Mouse (Mus musculus): Measurements from ENCODE around the gene Nup93.

The Nup93 gene

DNA sequence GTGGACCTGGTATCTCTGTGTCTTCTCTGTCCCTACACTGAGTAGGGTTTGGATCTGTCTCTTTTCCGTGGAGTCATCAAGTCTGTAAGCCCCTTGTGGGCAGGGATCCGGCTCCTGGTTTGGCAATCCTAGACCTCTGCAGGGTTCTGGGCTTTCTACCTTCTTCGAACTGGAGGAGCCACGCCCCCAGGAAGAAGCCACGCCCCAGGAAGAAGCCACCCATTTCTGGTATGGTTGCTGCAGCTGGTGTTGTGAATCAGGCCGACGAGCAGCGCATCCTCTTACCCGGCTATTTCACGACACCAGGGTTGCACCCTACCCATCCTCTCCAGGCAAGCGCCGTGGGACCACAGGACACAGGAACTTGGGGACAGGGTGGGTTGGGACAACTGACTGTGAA is 109.7 kb downstream of the Nup93 start:
- DNase-seq, result no peak

- DNase-seq, result no peak
Measured at GRCm38 (mm10) chr8:94326016-94326415, 111.7 kb downstream of the Nup93 start.

GRCm38 (mm10) chr8:94328932-94329728 is 114.8 kb downstream of the Nup93 start, which contains the start of gene Slc12a3:
Slc12a3 (plus strand) TSS chr8:94329201.
- DNase-seq, result no peak

DNA sequence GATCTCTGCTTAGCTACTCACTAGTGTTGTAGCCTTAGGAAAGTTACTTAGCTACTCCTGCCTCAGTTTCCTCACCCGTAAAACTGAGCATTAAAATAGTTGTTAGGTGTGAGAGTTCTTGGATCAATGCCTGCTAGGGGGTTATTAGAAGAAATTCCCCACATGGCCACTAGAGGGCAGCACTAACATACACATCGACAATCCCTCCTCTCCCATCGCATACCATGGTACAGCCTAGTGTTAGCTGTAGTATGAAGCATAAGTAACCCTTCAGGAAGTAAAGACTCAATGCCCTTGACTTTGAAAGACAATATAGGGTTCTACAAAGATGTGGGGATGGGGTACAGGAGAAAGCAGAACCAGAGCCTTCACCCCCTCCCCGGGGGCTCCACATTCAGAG is 116.4 kb downstream of the Nup93 start:
- DNase-seq, result peak; percentile 41

GRCm38 (mm10) chr8:94333345-94333744 is 119.0 kb downstream of the Nup93 start:
- DNase-seq, result no peak

DNA sequence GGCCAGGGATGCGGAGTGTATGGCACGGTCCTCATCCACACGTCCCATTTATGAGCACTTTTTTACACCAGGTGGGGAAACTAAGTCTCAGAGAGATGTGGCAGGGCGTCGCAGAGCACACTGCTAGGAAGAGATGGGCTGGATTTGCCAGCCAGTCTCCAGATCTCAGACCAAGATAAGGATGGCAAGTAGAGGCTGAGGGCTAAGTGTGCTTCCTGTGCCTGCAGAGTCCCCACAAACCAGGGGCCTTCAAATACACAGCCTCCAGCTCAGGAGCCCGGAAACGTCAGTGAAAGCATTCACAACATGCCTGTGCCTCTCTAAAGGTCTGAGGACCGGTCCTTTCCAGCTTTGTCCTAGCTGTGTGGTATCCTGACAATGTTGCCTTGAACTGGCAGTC is 123.2 kb downstream of the Nup93 start:
- no peak for DNase-seq

DNA sequence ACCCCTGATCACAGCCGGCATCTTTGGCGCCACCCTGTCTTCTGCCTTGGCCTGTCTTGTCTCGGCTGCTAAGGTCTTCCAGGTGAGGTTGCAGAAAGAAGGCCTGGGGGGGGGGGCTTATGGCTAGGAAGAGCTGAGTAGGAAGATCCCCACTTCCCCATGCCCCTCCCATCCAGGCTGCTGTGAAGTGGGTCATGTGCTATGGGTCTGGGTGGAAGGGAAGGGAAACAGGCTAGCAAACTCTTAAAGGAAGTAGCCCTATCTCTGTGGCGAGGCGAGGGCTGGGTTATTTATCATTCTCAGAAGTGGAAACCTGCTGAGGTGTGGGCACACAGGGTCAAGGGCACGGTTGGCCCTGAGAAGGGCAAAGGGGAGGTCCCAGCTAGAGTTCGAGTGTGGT is 126.4 kb downstream of the Nup93 start:
- no peak for DNase-seq

DNA sequence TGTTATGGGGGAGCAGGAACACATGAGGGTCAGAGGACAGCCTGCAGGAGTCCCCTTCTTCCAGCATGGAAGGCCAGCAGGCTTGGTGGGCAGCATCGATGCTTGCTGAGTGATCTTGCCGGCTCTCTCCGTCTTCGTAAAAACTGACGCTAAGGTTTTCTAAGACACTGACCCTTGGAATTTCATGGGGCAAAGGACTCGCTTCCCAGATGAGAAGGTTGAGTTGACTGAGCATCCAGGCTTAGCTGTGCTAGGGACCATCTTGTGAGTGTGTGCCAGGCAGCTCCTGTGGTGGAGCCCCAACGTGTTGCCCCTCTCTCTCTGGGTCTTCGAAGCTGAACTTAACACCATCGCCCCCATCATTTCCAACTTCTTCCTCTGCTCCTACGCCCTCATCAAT is 128.3 kb downstream of the Nup93 start:
- no peak for DNase-seq

DNA sequence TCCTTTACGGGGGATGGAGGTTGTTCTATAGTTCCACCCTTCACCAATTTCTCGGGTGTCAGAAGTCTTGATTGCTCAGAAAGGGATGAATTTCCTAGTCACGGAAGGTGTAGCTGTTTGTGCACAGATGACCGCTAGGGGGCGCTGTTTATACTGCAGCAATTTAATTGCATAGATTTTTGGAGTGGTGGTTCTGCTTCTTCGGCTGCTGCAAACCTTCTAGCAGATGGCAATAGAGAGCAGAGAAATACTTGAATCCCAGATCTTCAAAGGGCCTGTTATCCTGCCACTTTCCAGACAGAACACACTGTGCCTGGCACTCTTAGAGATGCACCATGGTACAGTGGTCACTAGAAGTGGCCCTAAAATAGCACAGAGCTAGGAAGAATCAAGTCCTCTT is 128.9 kb downstream of the Nup93 start:
- peak; percentile 81 for DNase-seq

GRCm38 (mm10) chr8:94343778-94344320 is 129.5 kb downstream of the Nup93 start:
- DNase-seq, result no peak

- no peak for DNase-seq
Measured at GRCm38 (mm10) chr8:94345657-94346056, 131.3 kb downstream of the Nup93 start.

DNA sequence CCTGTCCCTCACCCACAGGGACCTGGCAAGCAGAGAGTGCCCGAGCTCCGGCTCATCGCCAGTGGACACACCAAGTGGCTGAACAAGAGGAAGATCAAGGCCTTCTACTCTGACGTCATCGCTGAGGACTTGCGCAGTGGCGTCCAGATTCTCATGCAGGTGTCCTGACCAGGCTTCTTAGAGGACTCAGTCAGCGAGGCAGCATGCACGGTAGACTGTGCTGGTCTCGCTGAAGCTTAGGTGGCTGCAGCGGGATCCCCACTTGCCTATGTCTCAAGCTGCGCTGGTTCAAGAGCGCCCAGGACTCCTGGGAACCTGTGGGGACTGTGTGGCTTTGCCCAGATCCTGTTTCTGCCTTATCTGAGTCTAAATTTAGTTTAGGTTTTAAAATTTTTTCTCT is 131.9 kb downstream of the Nup93 start:
- no peak for DNase-seq

- DNase-seq, result no peak
Measured at GRCm38 (mm10) chr8:94348425-94348824, 134.1 kb downstream of the Nup93 start.

DNA sequence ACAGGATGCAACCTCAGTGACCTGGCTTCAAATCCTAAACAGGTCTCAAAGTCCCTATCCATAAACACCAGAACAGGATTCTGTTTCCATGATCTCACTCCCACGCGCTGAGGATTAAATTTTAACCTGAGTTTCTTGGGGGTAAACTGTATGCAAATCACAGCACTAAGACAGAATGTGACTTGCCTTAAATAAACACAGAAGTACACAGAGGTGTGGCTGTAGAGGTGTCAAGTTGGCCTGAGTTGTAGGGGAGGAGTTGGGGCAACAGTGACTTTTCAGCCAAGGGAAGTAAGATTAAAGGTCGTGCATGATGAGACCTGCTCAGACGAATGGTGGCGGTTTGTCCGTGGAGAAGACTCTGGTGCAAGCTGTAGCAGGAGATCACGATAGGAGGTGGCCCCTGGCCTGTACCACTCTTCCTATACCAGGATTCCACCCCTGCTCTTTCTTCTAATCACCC is 139.7 kb downstream of the Nup93 start:
- no peak for DNase-seq

DNA sequence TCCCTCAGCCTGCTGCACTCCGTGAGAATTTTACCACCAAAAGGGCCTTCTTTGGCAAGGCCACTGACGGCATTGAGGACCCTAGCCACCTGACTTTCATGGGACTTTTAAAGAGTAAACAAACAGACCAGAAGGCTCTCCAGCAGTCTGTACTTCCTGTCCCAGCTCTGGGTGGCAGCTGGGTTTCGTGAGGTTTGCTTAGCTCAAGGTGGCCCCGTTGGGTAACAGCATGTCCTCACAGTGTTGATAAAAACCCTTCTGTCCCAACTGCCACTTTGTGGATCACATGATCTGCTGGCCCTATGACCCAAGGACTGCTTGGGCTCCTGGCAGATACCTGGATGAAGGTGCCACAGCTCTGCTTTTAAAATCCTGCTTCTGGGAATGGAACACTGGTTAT is 140.2 kb downstream of the Nup93 start:
- no peak for DNase-seq

- DNase-seq, result no peak
Measured at GRCm38 (mm10) chr8:94357220-94357619, 142.9 kb downstream of the Nup93 start.

DNA sequence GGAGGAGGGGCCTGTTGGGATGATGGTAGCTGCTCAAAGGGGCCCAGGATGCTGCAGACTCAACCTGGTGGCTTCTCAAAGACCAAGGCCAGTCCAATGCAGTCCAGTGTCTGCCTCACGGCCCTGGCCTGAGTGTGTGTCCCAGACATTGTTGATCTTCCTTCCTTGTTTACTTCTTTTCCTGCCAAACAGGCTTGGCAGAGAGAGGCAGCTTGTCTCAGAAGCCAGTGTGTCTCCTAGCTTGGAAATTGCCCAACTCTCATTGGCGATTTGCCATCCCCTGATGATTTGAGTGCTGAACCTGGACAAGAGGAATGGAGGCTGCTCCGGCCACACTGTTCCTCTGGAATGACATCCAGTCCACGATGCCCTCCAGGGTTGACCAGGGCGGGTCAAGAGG is 144.2 kb downstream of the Nup93 start:
- peak; percentile 36 for DNase-seq

DNA sequence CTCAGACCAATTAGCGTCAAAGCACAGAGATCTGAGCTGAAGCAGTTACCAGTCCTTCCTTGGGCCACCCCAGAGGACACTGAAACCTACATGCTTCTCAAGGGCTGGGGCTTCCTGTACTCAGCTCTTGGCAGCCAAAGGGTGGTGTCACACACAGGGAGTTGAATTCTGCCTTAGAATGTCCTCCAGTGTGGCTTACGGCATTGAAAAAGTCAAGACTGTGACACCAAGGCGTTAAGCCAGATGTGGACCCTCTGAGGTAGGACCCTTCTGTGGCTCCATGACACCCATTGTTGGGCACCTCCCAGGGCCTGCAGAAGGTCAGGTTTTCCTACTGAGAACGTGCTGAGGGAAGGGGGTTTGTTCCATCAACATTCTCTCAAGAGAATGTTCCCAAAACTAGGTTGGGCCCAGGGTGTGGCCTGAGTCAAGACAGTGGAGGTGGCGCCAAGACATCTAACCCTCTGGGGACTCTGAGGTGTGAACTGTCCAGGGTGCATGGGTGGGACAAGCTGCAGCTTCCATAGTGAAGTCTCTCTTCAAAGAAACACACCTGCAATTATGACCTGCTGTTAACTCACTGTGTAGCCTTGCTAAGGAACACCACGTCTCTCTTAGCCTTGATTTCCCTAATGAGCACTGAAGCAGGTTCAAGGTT is 147.5 kb downstream of the Nup93 start:
- no peak for DNase-seq

GRCm38 (mm10) chr8:94362607-94363239 is 148.4 kb downstream of the Nup93 start:
- DNase-seq, result no peak

DNA sequence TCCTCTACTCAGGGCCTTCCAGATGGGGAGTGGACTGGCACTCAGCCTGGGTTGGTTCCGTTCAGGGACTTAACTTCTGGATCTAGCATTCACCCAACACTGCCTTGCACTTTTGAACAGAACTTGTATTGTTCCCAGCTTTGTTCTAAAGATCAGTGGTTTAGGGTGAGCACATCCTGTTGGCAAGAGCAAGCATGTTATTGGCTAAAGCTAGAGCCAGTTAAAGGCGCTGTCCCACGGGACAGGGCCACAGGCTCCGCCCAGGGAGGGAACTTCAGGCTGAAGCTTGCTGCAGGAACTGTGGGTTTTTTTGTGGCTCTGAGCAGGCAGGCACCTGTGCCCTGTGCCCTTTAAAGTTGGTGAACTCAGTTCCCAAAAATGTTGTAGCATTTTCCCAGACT is 148.9 kb downstream of the Nup93 start:
- DNase-seq, result peak; percentile 70

- peak; percentile 47 for DNase-seq
Measured at GRCm38 (mm10) chr8:94363906-94364305, 149.5 kb downstream of the Nup93 start.

DNA sequence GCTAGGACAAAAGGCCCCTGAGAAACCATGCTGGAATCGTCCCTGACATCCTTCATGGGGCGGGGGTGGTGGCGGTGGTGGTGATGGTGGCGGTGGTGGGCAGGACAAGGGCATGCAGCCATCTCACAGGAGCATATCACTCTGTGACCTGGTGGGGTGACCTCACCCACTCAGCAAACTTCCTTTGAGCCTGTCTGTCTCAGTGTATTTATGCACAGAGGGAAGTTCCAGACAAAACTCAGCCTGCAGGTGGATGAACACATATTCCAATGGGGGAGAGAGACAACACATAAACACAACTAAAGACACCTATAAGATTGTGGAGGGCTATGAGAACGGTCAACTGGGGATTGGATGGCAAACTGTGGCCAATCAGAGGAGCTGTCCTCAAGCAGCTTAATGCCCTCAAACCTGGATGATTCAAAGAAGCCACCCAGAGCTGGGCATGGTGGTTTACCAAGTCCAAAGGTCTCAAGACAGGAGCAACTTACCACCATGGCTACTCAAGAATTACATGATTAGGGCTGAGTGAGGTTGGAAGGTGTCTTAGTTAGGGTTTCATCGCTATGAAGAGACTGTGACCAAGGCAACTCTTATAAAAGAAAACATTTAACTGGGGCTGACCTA is 150.4 kb downstream of the Nup93 start:
- no peak for DNase-seq

DNA sequence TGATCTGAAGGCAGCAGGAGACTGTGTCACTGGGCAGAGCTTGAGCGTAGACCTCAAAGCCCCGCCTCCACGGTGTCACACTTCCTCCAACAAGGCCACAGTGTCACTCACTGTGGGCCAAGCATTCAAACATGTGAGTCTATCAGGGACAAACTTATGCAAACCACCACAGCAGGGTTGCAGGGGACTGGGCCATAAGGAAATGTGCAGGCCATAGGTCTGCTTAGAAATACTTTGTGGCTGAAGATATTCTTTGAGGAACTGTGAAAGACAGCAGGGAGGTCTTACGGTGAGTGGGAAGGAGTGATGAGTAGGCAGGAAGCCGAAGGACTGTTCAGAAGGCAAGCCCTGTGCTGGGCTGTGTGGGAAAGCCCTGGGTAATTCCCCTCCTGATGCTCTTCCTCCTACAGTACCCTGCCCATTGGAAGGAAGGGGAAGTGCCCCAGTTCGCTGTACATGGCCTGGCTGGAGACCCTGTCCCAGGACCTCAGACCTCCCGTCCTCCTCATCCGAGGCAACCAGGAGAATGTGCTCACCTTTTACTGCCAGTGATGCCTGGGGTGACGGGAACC is 151.1 kb downstream of the Nup93 start:
- DNase-seq, result peak; percentile 56

Measured in layer of hippocampus, adult 9-11 months (tissue).